Mouse (Mus musculus) adrenal gland, postnatal 14 days (tissue): ENCODE measurements around the gene Lrp1. TPM values are rescaled to one million over a fixed set of nuclear protein-coding genes. Genes with fewer than 3 reads are reported as not detected.
A peak's percentile ranks its signal among the peaks of the same experiment; 100 is the strongest.

ENCODE experiments used
- DNase-seq: peaks from one replicate; pipeline ENCODE4 v3.0.0; 2021; ENCODE audit warnings: mixed read lengths
- total RNA-seq: library from RNA; stranded (reverse); gene quantifications from 2 replicates; pipeline ENCODE4 v1.2.3, GENCODE M21; 2021

Gene Lrp1
- total RNA-seq, 1 experiment from 2014 or later: 201 TPM

- peak; percentile 51 for DNase-seq
Measured at GRCm38 (mm10) chr10:127555703-127556102, 65.2 kb downstream of the Lrp1 start.

- DNase-seq: no peak
Measured at GRCm38 (mm10) chr10:127549892-127550291, 71.1 kb downstream of the Lrp1 start.

DNA sequence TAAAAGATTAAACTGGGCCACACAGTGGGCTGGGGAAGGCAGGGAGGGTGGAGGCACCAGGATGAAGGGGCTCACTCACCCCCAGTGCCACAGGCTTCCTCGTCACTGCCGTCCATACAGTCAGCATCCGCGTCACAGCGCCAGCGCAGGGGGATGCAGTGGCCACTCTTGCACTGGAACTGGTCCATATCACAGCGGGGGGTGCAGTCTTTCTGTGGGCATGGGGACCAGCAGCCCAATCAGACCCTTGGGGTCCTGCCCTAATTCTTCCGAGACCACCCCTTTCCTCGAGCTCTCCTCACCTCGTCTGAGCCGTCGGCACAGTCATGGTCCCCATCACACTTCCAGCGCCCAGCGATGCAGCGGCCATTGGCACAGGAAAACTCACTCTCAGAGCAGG is 72.7 kb downstream of the Lrp1 start:
- DNase-seq: no peak

- DNase-seq: no peak
Measured at GRCm38 (mm10) chr10:127546505-127546904, 74.4 kb downstream of the Lrp1 start.

DNA sequence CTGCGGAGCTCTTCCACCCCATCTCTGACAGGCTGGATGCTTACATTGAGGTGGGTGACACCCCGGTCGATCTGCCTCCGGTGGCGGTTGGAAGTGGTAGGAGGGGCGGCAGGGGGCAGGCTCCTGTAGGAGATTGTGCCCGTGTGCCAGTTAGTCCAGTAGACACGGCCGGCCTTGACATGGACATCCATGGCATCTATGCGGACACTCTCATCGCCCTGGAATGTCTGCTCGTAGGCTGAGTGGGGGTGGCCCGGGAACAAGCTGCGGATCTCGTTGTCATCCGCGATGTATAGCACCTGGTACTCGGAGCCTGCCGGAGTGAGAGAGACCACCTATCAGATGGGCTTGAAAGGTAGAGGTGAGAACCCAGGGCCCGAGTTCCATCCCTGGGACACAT is 76.6 kb downstream of the Lrp1 start:
- DNase-seq: peak; percentile 53

- no peak for DNase-seq
Measured at GRCm38 (mm10) chr10:127543916-127544315, 77.0 kb downstream of the Lrp1 start.

DNA sequence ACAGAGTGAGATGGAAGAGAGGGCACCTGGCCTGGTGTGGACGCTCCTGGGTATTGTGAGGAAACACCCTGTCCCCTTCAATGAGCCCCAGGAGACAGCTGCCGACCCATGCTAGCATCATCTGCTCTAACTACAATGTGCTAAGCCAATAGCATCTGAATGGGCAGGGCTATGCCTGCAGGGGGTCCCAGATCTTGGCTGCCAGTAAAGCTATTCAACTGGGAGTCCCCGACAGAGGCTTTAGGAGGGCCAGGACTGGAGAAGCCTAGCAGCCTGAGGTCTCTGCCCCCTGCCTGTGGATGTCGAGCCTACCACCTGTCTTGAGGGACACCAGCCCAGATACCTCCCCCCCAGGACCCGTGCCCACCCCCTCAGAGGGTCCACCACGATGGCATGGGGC is 78.2 kb downstream of the Lrp1 start:
- DNase-seq: no peak

- no peak for DNase-seq
Measured at GRCm38 (mm10) chr10:127542084-127542483, 78.9 kb downstream of the Lrp1 start.

GRCm38 (mm10) chr10:127541510-127541909 is 79.4 kb downstream of the Lrp1 start:
- DNase-seq: no peak

DNA sequence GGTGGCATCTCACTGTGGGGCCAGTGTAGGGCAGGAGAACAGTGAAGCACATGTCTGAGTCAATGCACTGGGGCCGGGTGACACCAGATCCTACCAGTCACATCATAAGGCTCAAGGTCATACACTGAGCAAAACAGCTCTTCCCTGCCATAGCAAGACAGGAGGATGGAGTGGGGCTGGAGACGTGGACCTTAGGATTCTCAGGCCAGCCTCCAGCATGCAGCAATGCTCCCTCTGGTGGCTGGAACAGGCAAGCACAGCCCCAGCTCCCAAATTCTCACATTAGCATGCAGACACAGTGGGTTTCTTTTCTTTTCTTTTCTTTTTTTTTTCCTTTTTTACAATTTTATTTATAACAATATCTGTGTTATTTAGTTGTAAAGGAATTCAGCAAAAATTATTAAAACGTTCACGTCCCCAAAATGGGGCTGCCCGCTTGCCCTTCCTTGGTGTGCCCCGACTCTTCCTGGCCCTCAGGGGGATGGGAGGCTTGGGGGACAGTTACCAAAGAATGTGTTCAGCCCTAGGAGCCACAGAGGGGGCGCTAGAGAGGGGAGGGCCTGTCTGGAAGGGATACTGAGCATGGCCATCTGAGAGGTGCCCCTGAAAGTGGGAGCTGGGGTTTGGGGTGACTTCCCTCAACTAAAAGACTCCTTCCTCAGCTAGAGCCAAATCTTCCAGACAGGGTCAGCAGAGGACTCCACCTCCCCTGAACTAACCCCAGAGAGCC is 82.9 kb downstream of the Lrp1 start:
- DNase-seq: peak; percentile 87

DNA sequence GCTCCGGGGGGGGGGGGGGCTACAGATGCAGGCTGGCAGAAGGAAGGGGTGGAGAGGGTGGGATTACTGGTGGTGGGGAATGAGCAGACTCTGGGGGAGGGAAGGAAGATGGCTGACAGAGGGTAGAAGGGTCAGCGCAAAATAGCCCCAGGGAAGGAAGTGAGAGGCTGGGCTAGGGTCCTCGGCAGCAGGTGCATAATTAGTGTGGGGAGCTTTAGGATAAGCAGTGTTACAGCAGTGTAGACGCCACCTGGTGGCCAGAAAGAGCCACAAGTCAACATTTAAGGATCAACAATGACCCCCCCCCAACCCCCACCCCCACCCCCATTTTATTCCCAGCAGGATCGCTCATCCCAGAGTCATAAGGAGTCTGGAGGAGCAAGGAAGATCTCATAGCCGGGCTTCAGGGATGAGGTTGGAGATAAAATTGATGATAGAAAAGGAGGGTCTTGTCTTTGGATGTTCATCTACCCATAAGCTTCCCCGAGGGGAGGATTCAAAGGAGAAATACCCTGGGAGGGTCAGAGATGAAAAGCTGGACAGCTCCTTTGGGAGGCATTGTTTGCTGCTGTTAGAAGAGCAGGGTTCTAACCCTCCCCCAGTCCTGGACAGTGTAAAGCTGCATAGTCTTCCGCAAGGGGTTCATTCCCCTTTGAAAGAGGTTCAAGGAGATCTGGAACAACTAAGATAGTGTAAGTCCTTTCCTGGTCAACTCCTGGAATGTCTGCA is 84.2 kb downstream of the Lrp1 start:
- peak; percentile 57 for DNase-seq

DNA sequence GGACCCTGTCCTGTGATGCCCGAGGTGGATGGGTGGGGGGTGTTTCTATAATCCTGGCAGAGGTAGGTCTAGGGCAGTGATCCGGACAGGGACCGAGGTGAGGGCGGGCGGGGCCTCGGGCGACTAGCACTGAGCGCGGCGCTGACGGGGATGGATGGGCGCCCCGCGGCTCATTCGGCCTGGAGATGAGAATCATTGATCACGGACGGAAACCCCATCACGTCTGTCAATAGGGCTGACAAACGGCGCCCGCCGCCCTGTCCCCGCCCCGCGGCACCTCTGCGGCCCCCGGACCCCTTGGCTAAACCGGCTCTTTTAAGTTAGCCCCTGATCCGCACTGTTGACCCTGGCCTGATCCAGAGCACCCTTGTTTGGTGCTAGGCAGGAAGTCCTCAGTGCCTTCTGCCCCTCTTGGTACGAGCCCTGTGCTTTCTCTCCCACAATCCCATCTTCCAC is 86.0 kb downstream of the Lrp1 start:
- no peak for DNase-seq

DNA sequence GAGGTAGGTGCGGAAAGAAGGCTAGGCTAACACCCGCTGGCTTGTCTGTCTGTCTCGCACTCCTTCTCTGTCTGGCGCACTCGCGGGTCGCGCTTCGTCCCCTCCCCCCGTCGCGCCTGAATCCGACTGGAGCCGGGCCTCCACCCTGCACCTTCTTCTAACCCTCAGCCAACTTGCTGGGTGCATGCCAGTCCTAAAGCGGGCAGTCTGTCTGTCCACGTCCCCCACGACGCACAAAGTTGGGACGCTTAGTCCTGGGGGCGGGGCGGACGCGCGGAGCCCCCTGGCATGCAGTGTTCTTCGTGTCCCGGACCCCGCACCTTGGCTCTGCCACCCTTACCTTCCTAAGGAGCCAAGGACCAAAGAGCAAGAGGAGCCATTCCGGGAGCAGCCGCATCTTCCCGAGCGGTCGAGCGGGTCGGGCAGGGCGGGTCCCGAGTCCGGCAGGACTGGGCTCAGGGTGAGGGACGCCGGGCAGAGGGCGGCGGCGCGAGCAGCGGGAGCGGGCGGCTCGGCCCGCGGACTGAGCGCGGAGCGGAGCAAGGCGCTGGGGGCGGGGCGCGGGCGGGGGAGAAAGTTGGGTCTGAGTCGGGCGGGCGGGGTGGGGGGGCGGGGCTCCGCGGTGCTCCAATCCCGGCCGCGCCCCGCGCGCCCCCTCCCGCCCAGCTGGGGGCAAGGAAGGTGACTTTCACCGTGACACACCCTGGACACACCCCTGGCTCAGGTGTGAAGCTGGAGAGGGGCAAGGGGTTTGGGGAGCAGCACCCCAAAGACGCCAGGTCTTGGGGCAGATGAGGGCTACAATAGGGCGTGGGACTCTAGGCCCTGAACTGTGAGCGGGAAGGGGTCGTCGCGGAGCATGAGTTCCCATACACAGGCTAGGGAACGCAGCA is 86.7 kb downstream of the Lrp1 start, which contains the start of gene Nxph4:
Nxph4 (minus strand) TSS at position 524 of the 893 bp plus-strand sequence.
- DNase-seq: no peak

DNA sequence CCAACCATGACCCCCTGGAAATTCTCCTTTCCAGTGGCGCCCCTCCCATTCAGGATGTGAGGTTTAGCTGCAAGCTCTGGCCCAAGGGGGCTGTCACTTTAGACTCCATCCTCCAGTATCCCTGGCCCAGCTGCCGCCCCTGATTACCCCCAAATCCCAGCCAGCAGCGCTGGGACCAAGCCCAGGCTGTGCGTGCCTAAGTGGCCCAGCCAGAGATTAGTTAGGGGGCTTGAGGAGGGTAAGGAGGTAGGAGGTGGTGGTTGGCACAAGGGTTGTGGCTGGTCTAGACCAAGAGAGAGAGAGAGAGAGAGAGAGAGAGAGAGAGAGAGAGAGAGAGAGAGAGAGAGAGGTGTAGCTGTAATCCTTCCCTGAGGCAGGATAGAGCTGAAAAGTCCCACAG is 89.4 kb downstream of the Lrp1 start:
- no peak for DNase-seq

DNA sequence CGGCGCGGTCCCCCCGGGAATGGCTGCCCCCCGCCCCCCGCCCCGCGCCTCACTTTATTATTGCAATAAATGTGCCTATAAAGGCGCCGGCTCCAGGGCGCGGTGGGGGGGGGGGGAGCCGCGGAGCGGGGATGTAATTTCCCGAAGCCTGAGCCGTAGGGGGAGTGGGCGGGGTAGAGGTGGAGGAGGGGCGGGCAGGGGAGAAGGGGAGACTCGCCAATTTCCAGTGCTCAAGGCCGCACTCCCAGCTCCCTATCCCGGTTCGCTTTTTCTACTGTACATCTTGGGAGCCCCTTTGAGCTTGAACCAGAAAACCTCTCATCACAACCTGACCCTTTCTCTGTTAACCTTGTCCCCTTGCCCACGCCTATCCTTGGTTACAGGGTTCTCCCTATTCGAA is 90.0 kb downstream of the Lrp1 start:
- DNase-seq: no peak

DNA sequence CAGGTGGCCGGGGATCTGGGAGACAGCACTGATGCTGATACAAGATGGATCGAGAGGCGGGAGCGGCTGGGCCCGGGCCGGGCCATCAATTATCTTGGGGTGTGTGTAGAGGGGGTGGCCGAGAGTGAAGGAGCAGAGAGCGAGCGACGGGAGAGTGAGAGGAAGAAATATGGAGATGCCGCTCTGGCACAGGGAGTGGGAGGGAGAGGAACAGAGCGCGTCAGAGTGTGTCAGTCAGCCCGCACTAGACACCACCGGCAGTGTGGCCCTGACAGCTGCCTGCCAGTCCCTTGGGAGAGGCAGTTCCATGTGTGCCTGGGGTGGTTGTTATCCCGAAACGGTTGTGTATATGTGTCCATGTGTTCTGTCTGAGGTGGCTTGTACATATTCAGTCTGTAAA is 93.5 kb downstream of the Lrp1 start:
- no peak for DNase-seq

- DNase-seq: peak; percentile 86
Measured at GRCm38 (mm10) chr10:127526681-127527080, 94.3 kb downstream of the Lrp1 start.

DNA sequence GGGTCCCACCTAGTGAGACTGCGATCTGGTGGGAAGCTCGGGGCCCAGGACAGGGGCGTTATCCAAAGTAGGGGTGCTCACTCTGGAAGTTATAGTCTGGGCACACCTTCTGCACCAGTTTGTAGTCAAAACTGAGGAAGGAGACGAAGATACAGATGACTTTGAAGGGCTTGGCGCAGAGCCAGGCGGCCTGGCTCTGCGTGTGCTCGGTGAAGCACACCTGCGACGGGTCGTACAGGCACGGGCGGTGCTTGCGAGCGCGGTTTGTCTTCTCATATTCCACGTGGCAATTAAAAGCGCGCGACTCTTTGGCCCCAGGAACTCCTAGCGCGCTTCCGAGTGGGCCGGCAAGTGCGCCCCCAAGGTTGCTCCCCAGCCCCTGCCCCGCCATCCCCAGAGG is 94.9 kb downstream of the Lrp1 start:
- no peak for DNase-seq

DNA sequence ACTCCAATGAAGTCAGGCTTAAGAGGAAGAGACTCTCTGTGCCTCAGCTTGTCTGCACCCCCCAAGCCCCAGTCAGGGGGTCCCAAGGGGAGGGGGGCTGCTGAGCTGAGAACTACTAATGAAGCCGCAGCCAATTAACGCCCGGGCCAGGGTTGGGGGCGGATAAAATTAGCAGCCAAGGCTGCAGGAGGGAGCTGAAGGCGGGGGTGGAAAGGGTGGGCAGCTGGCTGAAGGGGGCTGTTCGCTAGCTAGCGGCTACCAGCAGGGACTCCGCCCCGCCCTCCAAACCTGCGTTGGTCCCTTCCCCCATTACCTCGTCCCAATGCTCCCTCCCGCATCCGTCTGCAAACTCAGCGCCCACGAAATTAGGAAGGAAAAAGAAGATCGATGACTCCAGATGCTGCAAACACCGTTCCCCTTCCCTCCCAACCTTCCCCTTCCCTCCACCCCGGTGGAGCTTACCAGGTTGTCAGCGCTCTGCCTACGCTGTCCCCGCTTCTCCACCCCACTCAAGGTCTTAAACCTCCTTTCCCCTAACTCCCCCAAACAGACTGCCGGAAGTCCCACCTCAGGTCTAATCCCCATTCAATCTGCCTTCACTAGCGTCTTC is 96.2 kb downstream of the Lrp1 start:
- no peak for DNase-seq

GRCm38 (mm10) chr10:127522088-127522581 is 98.8 kb downstream of the Lrp1 start, which contains the start of gene Shmt2:
Gene Shmt2 (minus strand): TSS chr10:127522444.
- peak; percentile 88 for DNase-seq

GRCm38 (mm10) chr10:127521611-127522080 is 99.3 kb downstream of the Lrp1 start:
- no peak for DNase-seq
